Mouse (Mus musculus) spleen, postnatal 0 days (tissue): ENCODE measurements around the gene Adam12. TPM values are rescaled to one million over a fixed set of nuclear protein-coding genes. Genes with fewer than 3 reads are reported as not detected.

Experiments used
- polyA plus RNA-seq: library from polyadenylated mRNA; unstranded; fragments of >200 nt; fragmentation: Nextera tagmentation; extraction: Ambion mirVana; gene quantifications from 2 replicates; pipeline ENCODE4 v1.2.1, GENCODE M21; 2015

Adam12 gene
- polyA plus RNA-seq, result 1.3 and 1.7 TPM in 2 replicates

DNA sequence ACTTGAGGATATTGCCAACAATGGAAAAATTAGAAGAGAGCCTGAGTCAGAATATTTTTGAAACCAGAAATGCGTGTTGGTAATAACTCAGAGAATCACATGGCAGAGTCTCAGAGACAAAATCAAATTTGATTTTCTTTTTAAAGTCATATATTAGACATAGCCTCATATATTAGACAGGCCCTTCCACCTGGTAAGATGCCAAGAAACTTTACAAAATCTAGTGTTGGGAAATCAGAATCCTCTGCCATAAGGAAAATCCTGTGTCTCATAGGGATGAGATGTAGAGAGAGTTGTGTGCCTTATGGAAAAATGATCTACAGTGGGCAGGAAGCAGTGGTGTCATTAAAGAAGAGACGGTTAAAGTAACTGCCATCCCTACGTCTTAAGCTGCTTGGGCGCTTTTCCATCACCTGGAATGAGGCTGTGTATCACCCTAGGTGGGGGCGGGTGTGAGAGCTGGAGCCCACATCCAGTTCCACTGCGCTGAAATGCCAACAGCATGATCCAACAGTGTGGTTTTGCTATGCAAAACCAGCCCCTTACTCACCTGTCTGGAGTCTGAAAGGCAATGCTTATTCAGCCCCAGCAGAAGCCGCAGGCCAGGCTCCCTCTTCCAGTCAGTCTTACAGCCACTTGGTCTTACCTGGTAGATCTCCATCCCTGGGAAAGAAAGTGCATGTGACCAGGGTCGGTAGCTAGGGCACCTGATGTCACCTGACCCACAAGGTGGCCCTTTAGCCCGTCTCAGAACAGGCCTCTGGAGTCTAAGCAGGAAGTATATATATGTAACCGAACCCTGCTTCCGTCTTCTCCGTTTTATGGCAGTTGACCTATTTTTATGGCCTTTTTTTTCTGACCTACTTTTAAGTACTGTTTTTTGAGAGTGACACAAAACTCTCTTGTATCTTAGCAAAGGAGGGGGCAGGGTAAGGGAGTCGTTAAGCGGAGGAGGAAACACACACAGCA lies at the start of gene Adam12:
Gene Adam12, minus strand, starts transcription at position 769 of the 969 bp plus-strand sequence.

Other genes starting within 250 kb of the Adam12 start
- 0.06 TPM in 1 of 2 replicates, not detected in the other for gene D7Ertd443e, start 153.5 kb upstream of the Adam12 start, polyA plus RNA-seq